Mouse (Mus musculus) hindbrain, postnatal 0 days (tissue): ENCODE results near the gene Zfp54. TPM values are rescaled to one million over a fixed set of nuclear protein-coding genes. Genes with fewer than 3 reads are reported as not detected.
"Not testable (repeated sequence)": the region's sequence is repeated elsewhere in the genome, so short reads cannot be mapped to it uniquely, and the experiment has no call there.

ENCODE experiments used
- ATAC-seq: fragments of 200-750 bp; cut with Nextera tagmentation; 2 replicates; pipeline ENCODE4 v1.8.0; 2017; ENCODE audit warnings: mild to moderate bottlenecking, moderate TSS enrichment, moderate library complexity
- DNase-seq: peaks from one replicate; pipeline ENCODE4 v3.0.0-alpha.2; 2015; ENCODE audit warnings: low spot score
- H3K27ac ChIP-seq: fragments of 300-500 bp; sonication (generic); 2 replicates; pipeline ENCODE4 v1.5.1; 2014; ENCODE audit warnings: mild to moderate bottlenecking
- H3K27me3 ChIP-seq: fragments of 300-500 bp; sonication (generic); 2 replicates; pipeline ENCODE4 v1.6.1; 2014; ENCODE audit warnings: low read length, mixed read lengths; ENCODE audit not compliant: insufficient read depth
- H3K36me3 ChIP-seq: fragments of 300-500 bp; sonication (generic); 2 replicates; pipeline ENCODE4 v1.6.1; 2014; ENCODE audit warnings: low read length, mixed read lengths; ENCODE audit not compliant: insufficient read depth
- H3K4me1 ChIP-seq: fragments of 300-500 bp; sonication (generic); 2 replicates; pipeline ENCODE4 v1.6.1; 2014; ENCODE audit warnings: antibody characterized with exemption, low read length, mixed read lengths; ENCODE audit not compliant: insufficient read depth
- H3K4me2 ChIP-seq: fragments of 300-500 bp; sonication (generic); 2 replicates; pipeline ENCODE4 v1.6.1; 2014; ENCODE audit warnings: low read depth, mild to moderate bottlenecking, low read length, moderate library complexity, mixed read lengths
- H3K4me3 ChIP-seq: fragments of 300-500 bp; sonication (generic); 2 replicates; pipeline ENCODE4 v1.5.1; 2014; ENCODE audit warnings: low read length
- H3K9ac ChIP-seq: fragments of 300-500 bp; sonication (generic); replicated peaks from 2 replicates; pipeline ENCODE4 v1.6.1; 2014; ENCODE audit warnings: mild to moderate bottlenecking, low read length, moderate library complexity, mixed read lengths
- H3K9me3 ChIP-seq: fragments of 300-500 bp; sonication (generic); 2 replicates; pipeline ENCODE4 v1.6.1; 2016; ENCODE audit warnings: low read length, mixed read lengths
- WGBS: fragments of 180-500 bp; shearing (Covaris S2); extraction: QIAGEN DNeasy Blood & Tissue Kit; methylation state at CpG from one replicate; pipeline ENCODE4 v1.1.7; 2014; 5-methylcytosine and 5-hydroxymethylcytosine counted together
- polyA plus RNA-seq: library from polyadenylated mRNA; unstranded; fragments of >200 nt; fragmentation: Nextera tagmentation; extraction: Ambion mirVana; gene quantifications from 2 replicates; pipeline ENCODE4 v1.2.1, GENCODE M21; 2015
- total RNA-seq: library from RNA; depleted of rRNA; stranded (reverse); fragments of >200 nt; gene quantifications from 2 replicates; pipeline ENCODE4 v1.2.3, GENCODE M21; 2014; rRNA removed

Zfp54 gene
- total and polyA plus RNA-seq, 2 experiments from 2014 or later: 2.2 to 2.4 TPM

DNA sequence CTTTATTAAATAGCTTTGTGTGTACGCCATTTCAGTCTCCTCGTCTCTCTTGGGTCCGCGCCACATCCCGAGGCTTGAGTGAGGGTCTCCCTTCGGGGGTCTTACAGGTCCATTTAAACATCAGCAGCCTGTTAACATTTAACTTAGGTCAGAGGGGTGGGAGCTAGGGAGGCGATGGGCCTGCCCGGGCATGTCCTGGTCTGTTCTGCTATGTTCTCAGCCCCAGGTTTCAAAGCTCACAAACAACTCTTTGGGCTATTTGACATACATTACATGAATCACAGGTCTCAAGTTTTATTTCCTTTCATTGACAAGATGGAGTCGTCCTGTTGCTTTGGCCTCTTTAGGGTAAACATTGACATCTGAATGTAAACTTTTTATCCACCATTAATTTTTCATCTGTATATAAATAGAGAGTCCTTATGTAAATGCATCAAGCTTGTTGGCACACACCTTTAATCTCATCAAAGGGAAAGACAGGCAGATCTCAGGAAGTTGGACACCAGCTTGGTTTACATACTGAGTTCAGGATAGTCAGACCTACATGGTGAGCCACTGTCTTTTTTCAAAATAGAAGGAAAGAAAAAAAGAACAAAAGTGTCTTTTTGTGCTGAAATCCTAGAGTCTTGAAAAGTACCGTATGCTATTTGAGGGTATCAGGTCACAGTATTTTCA, 55.2 kb downstream of the Zfp54 start:
- not testable (repeated sequence) for ATAC-seq, H3K4me1 ChIP-seq, H3K4me2 ChIP-seq, H3K9ac ChIP-seq, H3K27me3 ChIP-seq, H3K27ac ChIP-seq, H3K9me3 ChIP-seq, H3K4me3 ChIP-seq, DNase-seq, H3K36me3 ChIP-seq
- 88% methylated on average over 8 of the region's 10 CpGs for WGBS

Other genes with a start within 250 kb of the Zfp54 start
- not detected in 2 replicates for gene Vmn1r234, start 197.1 kb upstream of the Zfp54 start, total RNA-seq
- not detected in 2 replicates for gene Vmn1r234, start 197.1 kb upstream of the Zfp54 start, polyA plus RNA-seq
- gene Vmn1r235, start 166.8 kb upstream of the Zfp54 start, total RNA-seq: not detected in 2 replicates
- gene Vmn1r235, start 166.8 kb upstream of the Zfp54 start, polyA plus RNA-seq: not detected in 2 replicates
- not detected in 2 replicates for gene Vmn1r236, start 140.3 kb upstream of the Zfp54 start, total RNA-seq
- gene Vmn1r236, start 140.3 kb upstream of the Zfp54 start, polyA plus RNA-seq: not detected in 2 replicates
- not detected in 2 replicates for gene Vmn1r237, start 111.4 kb upstream of the Zfp54 start, total RNA-seq
- gene Vmn1r237, start 111.4 kb upstream of the Zfp54 start, polyA plus RNA-seq: not detected in 2 replicates
- gene Zfp677, start 39.5 kb upstream of the Zfp54 start, total RNA-seq: 0.73 and 1.7 TPM in 2 replicates
- gene Zfp677, start 39.5 kb upstream of the Zfp54 start, polyA plus RNA-seq: 1.8 and 2.7 TPM in 2 replicates
- 2.9 and 3.2 TPM in 2 replicates for gene Zfp51, start 27.1 kb downstream of the Zfp54 start, total RNA-seq
- gene Zfp51, start 27.1 kb downstream of the Zfp54 start, polyA plus RNA-seq: 5.6 TPM in 2 replicates
- gene Zfp53, start 65.8 kb downstream of the Zfp54 start, total RNA-seq: 3.1 and 3.4 TPM in 2 replicates
- gene Zfp53, start 65.8 kb downstream of the Zfp54 start, polyA plus RNA-seq: 7.8 and 7.9 TPM in 2 replicates
- 2.0 and 2.1 TPM in 2 replicates for gene Zfp52, start 112.3 kb downstream of the Zfp54 start, total RNA-seq
- 2.1 and 2.3 TPM in 2 replicates for gene Zfp52, start 112.3 kb downstream of the Zfp54 start, polyA plus RNA-seq
- 6.5 and 8.7 TPM in 2 replicates for gene Zfp948, start 143.8 kb downstream of the Zfp54 start, total RNA-seq
- gene Zfp948, start 143.8 kb downstream of the Zfp54 start, polyA plus RNA-seq: 13.2 and 15.5 TPM in 2 replicates
- 3.3 and 4.2 TPM in 2 replicates for gene Zfp983, start 227.4 kb downstream of the Zfp54 start, total RNA-seq
- gene Zfp983, start 227.4 kb downstream of the Zfp54 start, polyA plus RNA-seq: 4.7 and 5.0 TPM in 2 replicates